In genomic region chr2:26488535-26489135, GRCm38 (mm10) we compare ENCODE assay signal across 7 mouse cellular contexts. TPM values are rescaled to one million over a fixed set of nuclear protein-coding genes. Genes with fewer than 3 reads are reported as not detected.
DNase-seq lines count a peak whose midpoint lies in the region; ATAC-seq lines count a peak whose summit lies in the region.

No protein-coding gene starts in this region.

- ATAC-seq in lung, embryonic 16.5 days (ENCODE audit: low read depth) = no peak
- no peak for ATAC-seq in forebrain, embryonic 15.5 days (replicated peaks)
- ATAC-seq in limb, embryonic 13.5 days (ENCODE audit: low FRiP score, low read depth) = no peak
- ATAC-seq in stomach, embryonic 15.5 days (ENCODE audit: insufficient read depth, low FRiP score, low read depth) = no peak

- 28% methylated on average over 9 of the region's 9 CpGs for WGBS in lung, embryonic 16.5 days
- 48% methylated on average over 9 of the region's 9 CpGs for WGBS in forebrain, embryonic 15.5 days
- 36% methylated on average over 9 of the region's 9 CpGs for WGBS in limb, embryonic 13.5 days
- WGBS in stomach, embryonic 15.5 days = 40% methylated on average over 9 of the region's 9 CpGs

- peak overlapping the region; percentile 76 for H3K27ac ChIP-seq in lung, embryonic 16.5 days (ENCODE audit: low read length)
- H3K27ac ChIP-seq in forebrain, embryonic 15.5 days (replicated peaks) = peak overlapping the region; percentile 93
- peak overlapping the region; percentile 33; the same call in 1 of the 2 replicates for H3K27ac ChIP-seq in limb, embryonic 13.5 days
- H3K27ac ChIP-seq in stomach, embryonic 15.5 days = peak overlapping the region; percentile 71

- H3K27me3 ChIP-seq in lung, embryonic 16.5 days (ENCODE audit: control insufficient read depth, insufficient read depth, low read depth, low read length) = no peaks in the 10 kb centered on the region
- no peaks in the 10 kb centered on the region for H3K27me3 ChIP-seq in forebrain, embryonic 15.5 days
- no peaks in the 10 kb centered on the region for H3K27me3 ChIP-seq in limb, embryonic 13.5 days
- H3K27me3 ChIP-seq in stomach, embryonic 15.5 days (replicated peaks) = no peaks in the 10 kb centered on the region

- DNase-seq in lung, postnatal 10 days = no peak
- DNase-seq in frontal cortex, postnatal 14 days (ENCODE audit: low spot score in 2 of 2) = no peak
- DNase-seq in adrenal gland, postnatal 14 days = no peak

- H3K9ac ChIP-seq in lung, embryonic 16.5 days (ENCODE audit: low read length) = peak overlapping the region; percentile 40; the same call in 1 of the 2 replicates
- no peak overlapping the region for H3K9ac ChIP-seq in forebrain, embryonic 15.5 days (replicated peaks)
- 0 out of 2 replicates have a peak overlapping the region, but pooled peaks have one; percentile 19 for H3K9ac ChIP-seq in limb, embryonic 13.5 days
- H3K9ac ChIP-seq in stomach, embryonic 15.5 days = no peak overlapping the region

- H3K4me3 ChIP-seq in lung, embryonic 16.5 days (ENCODE audit: low read length) = no peak overlapping the region
- H3K4me3 ChIP-seq in forebrain, embryonic 15.5 days = no peak overlapping the region
- no peak overlapping the region for H3K4me3 ChIP-seq in limb, embryonic 13.5 days
- H3K4me3 ChIP-seq in stomach, embryonic 15.5 days (replicated peaks) = no peak overlapping the region

- H3K4me2 ChIP-seq in lung, embryonic 16.5 days (ENCODE audit: low read depth, low read length) = no peak overlapping the region
- peak overlapping the region; percentile 26 for H3K4me2 ChIP-seq in forebrain, embryonic 15.5 days (replicated peaks)
- no peak overlapping the region; the same call in 1 of the 2 replicates for H3K4me2 ChIP-seq in limb, embryonic 13.5 days (replicated peaks)
- H3K4me2 ChIP-seq in stomach, embryonic 15.5 days = 0 out of 2 replicates have a peak overlapping the region, but pooled peaks have one; percentile 23

- H3K9me3 ChIP-seq in lung, embryonic 16.5 days (ENCODE audit: control insufficient read depth, low read length) = no peaks in the 10 kb centered on the region
- no peaks in the 10 kb centered on the region for H3K9me3 ChIP-seq in forebrain, embryonic 15.5 days
- no peaks in the 10 kb centered on the region for H3K9me3 ChIP-seq in limb, embryonic 13.5 days
- no peaks in the 10 kb centered on the region for H3K9me3 ChIP-seq in stomach, embryonic 15.5 days

- H3K36me3 ChIP-seq in lung, embryonic 16.5 days (ENCODE audit: control insufficient read depth, insufficient read depth, low read length) = peaks cover 8% of the 10 kb centered on the region; the same call in 1 of the 2 replicates
- 0 out of 2 replicates have a peak, but pooled peaks cover 3% of the 10 kb centered on the region for H3K36me3 ChIP-seq in forebrain, embryonic 15.5 days
- H3K36me3 ChIP-seq in limb, embryonic 13.5 days = peaks cover 9% of the 10 kb centered on the region
- H3K36me3 ChIP-seq in stomach, embryonic 15.5 days = peaks cover 2% of the 10 kb centered on the region; the same call in 1 of the 2 replicates

- peaks cover 98% of the 10 kb centered on the region for H3K4me1 ChIP-seq in lung, embryonic 16.5 days (replicated peaks; ENCODE audit: control insufficient read depth, insufficient read depth, low read length)
- peaks cover 95% of the 10 kb centered on the region for H3K4me1 ChIP-seq in forebrain, embryonic 15.5 days
- H3K4me1 ChIP-seq in limb, embryonic 13.5 days = peaks cover 86% of the 10 kb centered on the region
- H3K4me1 ChIP-seq in stomach, embryonic 15.5 days = peaks cover 93% of the 10 kb centered on the region

RNA-seq across cellular contexts. Expression of gene Notch1, which starts 27.8 kb away (rescaled TPM):
- polyA plus RNA-seq in lung, embryonic 16.5 days (2015; fragmentation: Nextera tagmentation; extraction: Ambion mirVana) = 20.5 and 22.0 TPM in 2 replicates
- polyA plus RNA-seq in forebrain, embryonic 15.5 days (2015; fragmentation: Nextera tagmentation; extraction: Ambion mirVana) = 22.6 and 26.1 TPM in 2 replicates
- polyA plus RNA-seq in limb, embryonic 13.5 days (2015; fragmentation: Nextera tagmentation; extraction: Ambion mirVana) = 13.7 and 15.5 TPM in 2 replicates
- polyA plus RNA-seq in stomach, embryonic 15.5 days (2015; fragmentation: Nextera tagmentation; extraction: Ambion mirVana) = 16.1 and 17.9 TPM in 2 replicates
- total RNA-seq in adrenal gland, postnatal 14 days (2021) = 27.5 and 35.7 TPM in 2 replicates

RNA-seq across cellular contexts. Expression of gene Sec16a, which starts 43.6 kb away (rescaled TPM):
- 21.8 and 23.2 TPM in 2 replicates for polyA plus RNA-seq in lung, embryonic 16.5 days (2015; fragmentation: Nextera tagmentation; extraction: Ambion mirVana)
- polyA plus RNA-seq in forebrain, embryonic 15.5 days (2015; fragmentation: Nextera tagmentation; extraction: Ambion mirVana) = 18.3 and 19.8 TPM in 2 replicates
- polyA plus RNA-seq in limb, embryonic 13.5 days (2015; fragmentation: Nextera tagmentation; extraction: Ambion mirVana) = 24.9 and 28.1 TPM in 2 replicates
- polyA plus RNA-seq in stomach, embryonic 15.5 days (2015; fragmentation: Nextera tagmentation; extraction: Ambion mirVana) = 22.3 and 24.0 TPM in 2 replicates
- 50.1 and 54.6 TPM in 2 replicates for total RNA-seq in adrenal gland, postnatal 14 days (2021)

Comparison
In these comparisons a context has a peak if more than half of its experiments do, and no peak if none do; other contexts are left out.
1. H3K27ac ChIP-seq: peak in every context shown above with its lines; median percentile 93 in forebrain, embryonic 15.5 days; 76 in lung, embryonic 16.5 days; 71 in stomach, embryonic 15.5 days; 33 in limb, embryonic 13.5 days.
2. H3K4me2 ChIP-seq: peak in forebrain, embryonic 15.5 days (single experiment) and stomach, embryonic 15.5 days (single experiment); none in lung, embryonic 16.5 days (single experiment) and limb, embryonic 13.5 days (single experiment).
3. H3K9ac ChIP-seq: peak in lung, embryonic 16.5 days (single experiment) and limb, embryonic 13.5 days (single experiment); none in forebrain, embryonic 15.5 days (single experiment) and stomach, embryonic 15.5 days (single experiment).